Mouse (Mus musculus) forebrain, postnatal 0 days (tissue): Measurements from ENCODE around the gene Aim2. TPM values are rescaled to one million over a fixed set of nuclear protein-coding genes. Genes with fewer than 3 reads are reported as not detected.

Source experiments
- ATAC-seq: fragments of 200-750 bp; cut with Nextera tagmentation; 2 replicates; pipeline ENCODE4 v1.8.0; 2017; ENCODE audit warnings: mild to moderate bottlenecking, moderate library complexity
- DNase-seq: peaks from one replicate; pipeline ENCODE4 v3.0.0-alpha.2; 2015
- H3K27ac ChIP-seq: fragments of 300-500 bp; sonication (generic); 2 replicates; pipeline ENCODE4 v1.5.1; 2014; ENCODE audit warnings: low read depth, mild to moderate bottlenecking, antibody characterized with exemption, low read length, moderate library complexity, mixed read lengths
- H3K27me3 ChIP-seq: fragments of 300-500 bp; sonication (generic); 2 replicates; pipeline ENCODE4 v1.6.1; 2014; ENCODE audit warnings: mild to moderate bottlenecking, low read length, mixed read lengths; ENCODE audit not compliant: insufficient read depth
- H3K36me3 ChIP-seq: fragments of 300-500 bp; sonication (generic); 2 replicates; pipeline ENCODE4 v1.6.1; 2014; ENCODE audit warnings: mild to moderate bottlenecking, moderate library complexity; ENCODE audit not compliant: insufficient read depth
- H3K4me1 ChIP-seq: fragments of 300-500 bp; sonication (generic); 2 replicates; pipeline ENCODE4 v1.6.1; 2014; ENCODE audit warnings: antibody characterized with exemption; ENCODE audit not compliant: insufficient read depth
- H3K4me2 ChIP-seq: fragments of 300-500 bp; sonication (generic); 2 replicates; pipeline ENCODE4 v1.6.1; 2014; ENCODE audit warnings: low read depth, mild to moderate bottlenecking, moderate library complexity
- H3K4me3 ChIP-seq: fragments of 300-500 bp; sonication (generic); 2 replicates; pipeline ENCODE4 v1.5.1; 2014; ENCODE audit warnings: low read depth, low read length, mixed read lengths
- H3K9ac ChIP-seq: fragments of 300-500 bp; sonication (generic); 2 replicates; pipeline ENCODE4 v1.6.1; 2014; ENCODE audit warnings: mild to moderate bottlenecking
- H3K9me3 ChIP-seq: fragments of 300-500 bp; sonication (generic); 2 replicates; pipeline ENCODE4 v1.6.1; 2016; ENCODE audit warnings: low read length
- CTCF ChIP-seq: sonication (generic); IDR thresholded peaks from 2 replicates; pipeline ENCODE4 v1.5.1; 2016; ENCODE audit warnings: antibody characterized with exemption, control low read depth, low read depth
- WGBS: fragments of 180-500 bp; shearing (Covaris S2); extraction: QIAGEN DNeasy Blood & Tissue Kit; methylation state at CpG from one replicate; pipeline ENCODE4 v1.1.7; 2014; 5-methylcytosine and 5-hydroxymethylcytosine counted together
- polyA plus RNA-seq: library from polyadenylated mRNA; unstranded; fragments of >200 nt; fragmentation: Nextera tagmentation; extraction: Ambion mirVana; gene quantifications from 2 replicates; pipeline ENCODE4 v1.2.1, GENCODE M21; 2015
- total RNA-seq: library from RNA; depleted of rRNA; stranded (reverse); fragments of >200 nt; gene quantifications from 2 replicates; pipeline ENCODE4 v1.2.3, GENCODE M21; 2014

Gene Aim2
- total and polyA plus RNA-seq, 2 experiments from 2014 or later = 1.8 to 2.3 TPM

DNA sequence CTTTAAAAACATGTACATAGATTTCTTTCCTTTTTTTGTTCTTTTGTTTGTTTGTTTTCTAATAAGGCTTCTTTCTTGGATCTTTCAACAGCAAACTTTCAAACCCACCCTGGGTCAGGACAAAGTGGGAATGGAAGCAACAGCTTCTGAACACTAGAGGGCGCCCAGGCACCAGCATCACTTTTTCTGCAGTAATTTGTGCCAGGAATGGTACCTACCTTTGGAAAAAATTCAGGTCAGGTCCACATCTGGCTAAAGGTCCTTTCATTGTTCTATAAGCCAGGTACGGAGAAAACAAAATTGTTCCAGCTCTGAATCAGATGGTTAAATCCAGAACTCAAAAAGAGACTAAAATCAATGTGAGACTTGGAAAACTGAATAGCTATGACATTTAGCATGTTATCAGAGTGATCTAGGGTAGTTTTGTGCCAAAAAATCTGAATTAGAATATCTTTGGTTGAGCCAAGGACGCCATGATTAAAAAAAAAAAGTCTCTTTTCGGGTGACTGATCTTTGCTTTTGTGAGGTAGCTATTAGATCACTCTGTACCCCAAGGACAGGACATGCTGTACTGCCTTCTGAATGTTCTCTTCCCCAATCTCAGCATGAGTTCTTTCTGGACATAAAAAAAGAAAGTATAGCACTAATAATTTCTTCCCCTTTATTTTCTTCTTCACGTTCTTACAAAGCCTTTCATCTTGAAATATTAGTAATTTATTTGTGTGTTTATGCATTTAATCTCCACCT, 26.7 kb upstream of the Aim2 start:
- Histone ChIP-seq H3K4me1 (no peaks in the 10 kb centered on the region), H3K4me3 (no peak overlapping the region), H3K27ac (no peak overlapping the region), H3K9ac (no peak overlapping the region), H3K4me2 (no peak overlapping the region), H3K9me3 (no peaks in the 10 kb centered on the region), H3K36me3 (no peaks in the 10 kb centered on the region), H3K27me3 (no peaks in the 10 kb centered on the region)
- peak; percentile 72 for TF ChIP-seq CTCF
- 30% methylated on average over 5 of the region's 5 CpGs for WGBS
- no peak for ATAC-seq
- DNase-seq = no peak

DNA sequence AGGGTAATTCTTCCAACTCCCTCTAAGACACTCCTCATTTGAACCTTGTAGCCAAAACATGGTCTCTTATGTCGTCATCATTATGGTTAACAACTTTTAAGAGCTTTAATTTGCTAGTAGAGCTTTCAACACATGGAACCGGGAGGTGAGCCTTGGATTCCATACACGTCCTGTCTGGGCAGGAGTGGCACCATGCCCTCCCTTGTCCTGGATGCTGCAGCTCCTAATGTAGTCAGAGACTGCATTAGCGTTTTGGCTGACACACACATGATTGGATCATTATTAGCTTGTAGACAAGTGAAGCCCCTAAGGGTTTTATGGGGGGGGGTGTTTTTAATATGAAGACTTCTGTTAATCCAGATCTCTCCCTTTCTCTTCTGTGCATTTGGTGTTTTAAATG, 25.7 kb upstream of the Aim2 start:
- H3K4me3 ChIP-seq = no peak overlapping the region
- 41% methylated on average over 4 of the region's 4 CpGs for WGBS
- no peak for TF ChIP-seq CTCF
- H3K9ac ChIP-seq = no peak overlapping the region
- no peaks in the 10 kb centered on the region for H3K27me3 ChIP-seq
- ATAC-seq (no peak), DNase-seq (no peak)
- H3K9me3 ChIP-seq = no peaks in the 10 kb centered on the region
- H3K36me3 ChIP-seq = no peaks in the 10 kb centered on the region
- no peak overlapping the region for H3K4me2 ChIP-seq
- no peaks in the 10 kb centered on the region for H3K4me1 ChIP-seq
- H3K27ac ChIP-seq = no peak overlapping the region

DNA sequence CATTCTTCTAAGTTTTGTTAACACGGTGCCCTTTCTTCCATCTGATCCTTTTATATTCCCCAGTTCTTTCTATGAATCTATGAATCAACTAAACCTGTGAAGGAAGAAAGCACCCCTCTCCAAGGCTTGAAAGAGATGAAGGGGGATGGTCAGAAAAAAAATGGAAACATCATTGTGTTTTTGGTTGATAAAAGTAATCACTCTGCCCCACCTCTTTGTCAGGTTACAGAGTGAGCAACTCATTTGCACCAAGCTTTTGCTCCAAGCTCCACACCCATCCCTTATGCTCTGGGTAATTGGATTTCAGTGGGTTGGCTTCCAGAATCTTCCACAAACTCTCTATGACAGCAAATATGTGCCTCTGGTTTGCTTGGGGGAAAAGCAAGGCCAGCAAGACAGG, 25.3 kb upstream of the Aim2 start:
- Histone ChIP-seq H3K36me3 (no peaks in the 10 kb centered on the region), H3K27me3 (no peaks in the 10 kb centered on the region), H3K4me2 (no peak overlapping the region), H3K9me3 (no peaks in the 10 kb centered on the region), H3K4me1 (no peaks in the 10 kb centered on the region), H3K9ac (no peak overlapping the region), H3K27ac (no peak overlapping the region), H3K4me3 (no peak overlapping the region)
- ATAC-seq (no peak), DNase-seq (no peak)
- no peak for TF ChIP-seq CTCF
- 85% methylated on average over 1 of the region's 1 CpGs for WGBS

DNA sequence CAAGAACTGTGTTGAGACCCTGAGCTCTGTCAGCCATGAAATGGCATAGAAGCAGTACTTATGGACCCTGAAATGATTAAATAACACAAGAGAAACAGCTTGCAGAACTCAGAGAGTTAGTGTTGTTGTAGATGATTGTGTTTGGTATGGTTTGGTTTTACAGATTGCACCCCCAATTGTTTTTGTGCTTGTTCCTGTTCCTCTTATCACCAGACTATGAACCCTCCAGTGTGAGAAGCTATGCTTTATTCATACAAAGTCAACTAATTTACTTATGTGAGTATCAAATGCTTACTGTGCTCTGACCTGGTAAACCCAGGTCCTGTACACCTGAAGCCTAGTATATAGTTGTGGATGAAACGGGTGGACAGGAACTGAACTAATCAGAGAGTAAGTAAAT, 24.1 kb upstream of the Aim2 start:
- no peak overlapping the region for H3K4me2 ChIP-seq
- DNase-seq (no peak), ATAC-seq (no peak)
- no peak overlapping the region for H3K9ac ChIP-seq
- no peaks in the 10 kb centered on the region for H3K4me1 ChIP-seq
- H3K9me3 ChIP-seq = no peaks in the 10 kb centered on the region
- TF ChIP-seq CTCF = no peak
- no peak overlapping the region for H3K27ac ChIP-seq
- no peak overlapping the region for H3K4me3 ChIP-seq
- H3K27me3 ChIP-seq = no peaks in the 10 kb centered on the region
- 63% methylated on average over 1 of the region's 1 CpGs for WGBS
- H3K36me3 ChIP-seq = no peaks in the 10 kb centered on the region

DNA sequence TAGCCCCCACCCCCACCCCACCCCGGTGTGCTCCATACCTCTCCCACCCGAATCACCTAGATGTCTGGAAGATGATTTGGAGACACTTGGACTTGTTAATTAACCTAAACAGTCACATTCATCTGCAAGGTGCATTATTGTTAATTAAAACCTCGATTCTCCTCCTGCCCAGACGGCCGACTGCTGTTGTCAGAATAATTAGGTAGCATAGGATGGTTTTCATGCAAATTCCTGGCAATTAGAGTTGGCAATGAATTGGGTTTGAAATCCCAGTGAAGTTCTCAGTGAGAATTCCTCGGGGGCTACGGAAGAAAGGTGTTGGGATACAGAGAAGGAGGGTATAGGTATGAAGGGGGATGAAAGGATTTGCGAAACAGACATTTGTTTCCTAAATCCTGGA, 22.2 kb upstream of the Aim2 start:
- WGBS = 21% methylated on average over 8 of the region's 8 CpGs
- H3K27me3 ChIP-seq = no peaks in the 10 kb centered on the region
- DNase-seq (no peak), ATAC-seq (no peak)
- no peaks in the 10 kb centered on the region for H3K4me1 ChIP-seq
- H3K4me2 ChIP-seq = no peak overlapping the region
- TF ChIP-seq CTCF = no peak
- no peak overlapping the region for H3K27ac ChIP-seq
- H3K4me3 ChIP-seq = no peak overlapping the region
- H3K9me3 ChIP-seq = no peaks in the 10 kb centered on the region
- H3K36me3 ChIP-seq = no peaks in the 10 kb centered on the region
- H3K9ac ChIP-seq = no peak overlapping the region

DNA sequence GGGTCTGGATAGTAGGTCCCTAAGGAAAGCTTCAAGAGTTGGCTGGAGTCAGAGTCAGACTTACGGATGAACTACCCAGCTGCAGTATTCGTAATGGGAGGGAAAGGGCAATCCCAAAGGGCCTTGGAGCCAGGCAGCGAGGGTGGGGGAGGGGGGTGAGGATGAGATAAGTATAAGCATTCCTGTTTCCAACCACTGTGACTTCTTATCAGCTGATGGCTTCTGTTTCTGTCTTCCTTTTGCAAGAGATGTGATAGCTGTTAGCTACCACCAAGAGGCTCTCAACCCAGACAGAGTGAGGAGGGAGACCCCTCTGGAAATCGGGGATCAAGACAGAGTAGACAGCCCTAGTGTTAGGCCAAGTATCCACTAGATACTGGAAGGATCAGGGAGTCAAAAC, 21.5 kb upstream of the Aim2 start:
- H3K9ac ChIP-seq = no peak overlapping the region
- no peak overlapping the region for H3K4me3 ChIP-seq
- ATAC-seq (peak; percentile 40), DNase-seq (no peak)
- 0 out of 2 replicates have a peak, but pooled peaks have one; percentile 13 for TF ChIP-seq CTCF
- H3K27ac ChIP-seq = no peak overlapping the region
- WGBS = 43% methylated on average over 4 of the region's 4 CpGs
- no peaks in the 10 kb centered on the region for H3K4me1 ChIP-seq
- no peaks in the 10 kb centered on the region for H3K9me3 ChIP-seq
- no peaks in the 10 kb centered on the region for H3K27me3 ChIP-seq
- H3K4me2 ChIP-seq = no peak overlapping the region
- H3K36me3 ChIP-seq = no peaks in the 10 kb centered on the region

DNA sequence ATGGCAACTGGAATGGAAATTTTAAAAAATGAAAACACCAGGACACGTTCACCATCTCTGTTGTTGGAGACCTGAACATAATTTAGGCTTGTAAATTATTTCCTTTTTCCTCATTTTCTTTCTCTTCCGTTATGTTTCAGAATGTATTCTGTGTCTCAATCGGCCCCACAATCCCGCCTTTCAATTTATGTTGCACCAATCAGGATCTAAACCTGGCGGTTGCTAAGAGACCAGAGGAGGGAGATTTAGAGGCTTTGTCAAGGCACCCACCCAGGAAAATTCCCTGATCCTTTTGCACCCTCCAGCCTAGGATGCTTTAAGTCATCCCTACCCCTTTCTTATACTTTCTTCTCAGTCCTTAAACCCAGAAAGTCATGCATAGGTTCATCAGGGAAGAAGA, 20.9 kb upstream of the Aim2 start:
- Histone ChIP-seq H3K27me3 (no peaks in the 10 kb centered on the region), H3K4me1 (no peaks in the 10 kb centered on the region), H3K9me3 (no peaks in the 10 kb centered on the region), H3K36me3 (no peaks in the 10 kb centered on the region), H3K9ac (no peak overlapping the region), H3K4me2 (no peak overlapping the region), H3K27ac (no peak overlapping the region), H3K4me3 (no peak overlapping the region)
- no peak for TF ChIP-seq CTCF
- peak; percentile 79 for ATAC-seq
- DNase-seq = peak; percentile 73
- 46% methylated on average over 5 of the region's 5 CpGs for WGBS
